Mouse (Mus musculus) heart, postnatal 0 days (tissue): ENCODE results near the gene Angel2.

ENCODE experiments used
- CTCF ChIP-seq: IDR thresholded peaks from 2 replicates; pipeline ENCODE4 v1.5.1; 2016; ENCODE audit warnings: antibody characterized with exemption, control low read depth, low read depth
- EP300 ChIP-seq: IDR thresholded peaks from 2 replicates; pipeline ENCODE4 v1.6.1; 2016; ENCODE audit warnings: antibody characterized with exemption, low read depth

GRCm38 (mm10) chr1:190978001-190978400 is 53.1 kb downstream of the Angel2 start:
- TF ChIP-seq EP300 (no peak), CTCF (no peak)
